Mouse (Mus musculus) neural tube, postnatal 0 days (tissue): ENCODE results near the gene 6030445D17Rik. TPM values are rescaled to one million over a fixed set of nuclear protein-coding genes. Genes with fewer than 3 reads are reported as not detected.

Experiments
- polyA plus RNA-seq: library from polyadenylated mRNA; unstranded; fragments of >200 nt; fragmentation: Nextera tagmentation; extraction: Ambion mirVana; gene quantifications from 2 replicates; pipeline ENCODE4 v1.2.1, GENCODE M21; 2015

The 6030445D17Rik gene
- polyA plus RNA-seq: 0.56 and 0.80 TPM in 2 replicates

GRCm38 (mm10) chr4:136462086-136462838, at the start of gene 6030445D17Rik:
Gene 6030445D17Rik (plus strand): TSS chr4:136462250.

DNA sequence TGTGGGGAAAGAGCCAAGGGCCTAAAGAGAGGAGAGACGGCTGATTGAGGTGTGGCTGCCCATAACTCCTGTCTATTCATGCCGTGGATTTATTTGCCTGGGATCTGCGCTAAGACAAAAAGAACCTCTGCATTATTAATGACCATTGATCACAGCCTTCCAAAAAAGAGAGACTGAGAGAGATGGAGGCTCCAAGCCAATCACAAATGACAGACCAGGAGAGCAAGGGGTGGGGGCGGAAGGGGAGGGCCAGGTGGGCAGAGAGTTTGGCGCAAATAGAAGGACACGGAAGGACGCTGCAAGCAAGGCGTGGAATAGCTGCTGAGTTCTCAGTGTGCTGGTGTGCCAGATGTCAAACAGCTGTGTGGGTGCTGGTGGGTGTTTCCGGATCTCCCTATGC, 38.8 kb upstream of the 6030445D17Rik start, which contains the start of gene Htr1d:
TSS of gene Htr1d (plus strand) at position 301 of the 400 bp plus-strand sequence.

DNA sequence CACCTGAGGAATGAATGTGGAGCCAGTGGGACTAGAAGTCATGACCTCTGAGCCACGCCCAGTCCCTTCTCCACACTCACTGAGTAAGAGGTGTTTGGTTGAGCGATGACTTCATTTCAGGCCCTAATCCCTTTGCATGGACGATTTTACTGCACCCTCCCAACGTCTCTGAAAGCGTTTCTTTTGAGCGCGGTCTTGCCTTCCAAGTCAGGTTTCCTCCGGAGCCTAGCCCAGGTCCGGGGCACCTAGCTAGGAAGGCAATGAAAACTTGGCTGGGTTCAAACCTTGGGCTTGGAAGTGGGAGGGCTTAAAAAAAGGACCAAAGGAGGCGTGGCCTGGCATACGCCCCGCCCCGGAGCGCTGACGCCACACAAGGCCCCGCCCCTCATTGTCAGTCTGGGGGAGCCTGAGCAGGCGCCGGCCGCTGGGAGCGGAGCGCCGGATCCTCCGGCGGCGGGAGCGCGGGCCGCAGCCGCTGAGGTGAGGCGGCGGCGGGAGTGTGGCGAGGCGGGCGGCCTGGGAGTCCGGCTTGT, 7.4 kb downstream of the 6030445D17Rik start, which contains the start of gene Luzp1:
TSS of gene Luzp1 (plus strand) at position 391 of the 533 bp plus-strand sequence.

Other genes starting within 250 kb of the 6030445D17Rik start
- 1.9 and 3.7 TPM in 2 replicates for gene Tcea3, start 214.5 kb upstream of the 6030445D17Rik start, polyA plus RNA-seq
- gene Zfp46, start 177.6 kb upstream of the 6030445D17Rik start, polyA plus RNA-seq: 22.0 and 23.5 TPM in 2 replicates
- gene Hnrnpr, start 151.3 kb upstream of the 6030445D17Rik start, polyA plus RNA-seq: 139 and 155 TPM in 2 replicates
- gene Htr1d, start 38.7 kb upstream of the 6030445D17Rik start, polyA plus RNA-seq: 4.9 and 7.0 TPM in 2 replicates
- 65.7 and 72.2 TPM in 2 replicates for gene Luzp1, start 7.5 kb downstream of the 6030445D17Rik start, polyA plus RNA-seq
- 37.4 and 42.5 TPM in 2 replicates for gene Kdm1a, start 140.5 kb downstream of the 6030445D17Rik start, polyA plus RNA-seq
- not detected in 2 replicates for gene Tex46, start 148.2 kb downstream of the 6030445D17Rik start, polyA plus RNA-seq
- gene Lactbl1, start 160.4 kb downstream of the 6030445D17Rik start, polyA plus RNA-seq: 0.10 TPM in 1 of 2 replicates, not detected in the other